Mouse (Mus musculus) adrenal gland, adult (tissue): ENCODE results near the gene Strn3.
A peak's percentile ranks its signal among the peaks of the same experiment; 100 is the strongest.
"Not testable (repeated sequence)": the region's sequence is repeated elsewhere in the genome, so short reads cannot be mapped to it uniquely, and the experiment has no call there.

Source experiments
- DNase-seq, 2 experiments: peaks; one replicate each; pipeline ENCODE4 v3.0.0; 2022 to 2023; ENCODE audit warnings: low spot score in 1 of 2; ENCODE audit not compliant: inconsistent age in 2 of 2

Gene Strn3

DNA sequence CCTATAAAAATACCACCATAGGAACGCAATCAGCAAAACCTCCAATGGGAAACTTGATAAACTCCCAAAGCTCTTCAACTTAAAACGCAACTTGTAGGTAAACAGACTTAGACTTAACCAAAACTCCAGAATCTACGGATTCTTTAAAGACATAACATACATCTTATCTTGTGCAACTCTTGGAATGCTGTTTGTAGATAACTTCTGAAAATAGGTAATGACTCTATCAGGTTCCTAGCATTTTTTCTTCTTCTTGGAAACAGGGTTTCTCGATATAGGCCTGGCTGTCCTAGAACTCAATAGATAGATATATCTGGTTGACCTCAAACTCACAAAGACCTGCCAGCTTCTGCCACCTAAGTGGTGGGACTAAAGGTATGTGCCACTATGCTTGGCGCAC lies 70.5 kb downstream of the Strn3 start:
- DNase-seq = no peak

GRCm38 (mm10) chr12:51620572-51620971 lies 71.1 kb downstream of the Strn3 start:
- no peak for DNase-seq

DNA sequence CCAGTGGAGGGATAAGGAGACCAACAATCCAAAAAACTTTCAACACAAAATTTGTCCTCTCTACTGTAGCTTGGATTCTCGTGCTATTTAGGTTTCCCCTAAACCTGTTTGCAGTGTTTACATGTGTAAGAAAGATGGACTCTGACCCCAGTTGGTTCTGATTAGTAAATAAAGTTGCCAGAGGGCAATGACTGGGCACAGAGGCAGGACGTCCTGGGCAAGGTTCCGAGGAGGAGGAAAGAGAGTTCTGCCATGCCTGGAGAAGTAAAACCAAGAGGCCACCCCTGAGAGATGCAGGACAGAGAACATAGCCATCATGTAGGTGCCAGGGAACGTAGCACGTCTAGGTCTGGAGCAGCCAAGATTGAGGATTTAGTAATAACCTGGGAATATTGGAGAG lies 79.3 kb downstream of the Strn3 start:
- DNase-seq = no peak

DNA sequence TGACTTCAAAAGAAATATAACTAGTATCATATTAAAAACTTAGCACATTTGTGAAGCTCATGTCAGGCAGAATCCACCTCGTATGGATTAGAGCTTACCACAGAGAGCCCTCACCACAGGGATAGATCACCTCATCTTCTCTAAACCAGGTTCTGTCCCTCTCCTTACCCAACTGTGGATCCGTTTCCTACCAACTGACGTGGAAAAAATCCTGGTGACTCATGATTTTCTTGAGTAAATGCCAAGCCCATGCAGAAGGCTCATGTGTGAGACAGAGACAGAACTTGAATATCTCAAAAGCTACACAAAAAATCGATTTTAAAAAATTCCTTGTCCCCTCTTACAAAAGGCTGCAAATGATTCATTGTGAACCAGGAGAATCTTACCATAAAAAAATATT lies 85.6 kb downstream of the Strn3 start:
- peak in 1 of 2 experiments; percentile 55 for DNase-seq

GRCm38 (mm10) chr12:51603306-51603705 lies 88.4 kb downstream of the Strn3 start:
- no peak for DNase-seq

GRCm38 (mm10) chr12:51594030-51594470 lies 97.6 kb downstream of the Strn3 start:
- DNase-seq = no peak

GRCm38 (mm10) chr12:51593229-51594029 lies 98.3 kb downstream of the Strn3 start, which contains the start of gene Coch:
Coch (plus strand) TSS chr12:51593341.
- DNase-seq = peak; percentile 9 to 55

GRCm38 (mm10) chr12:51592888-51593228 lies 98.8 kb downstream of the Strn3 start:
- DNase-seq = peak in 1 of 2 experiments; percentile 7

- no peak for DNase-seq
These were observed 99.8 kb downstream of the Strn3 start for GRCm38 (mm10) chr12:51591921-51592320.

DNA sequence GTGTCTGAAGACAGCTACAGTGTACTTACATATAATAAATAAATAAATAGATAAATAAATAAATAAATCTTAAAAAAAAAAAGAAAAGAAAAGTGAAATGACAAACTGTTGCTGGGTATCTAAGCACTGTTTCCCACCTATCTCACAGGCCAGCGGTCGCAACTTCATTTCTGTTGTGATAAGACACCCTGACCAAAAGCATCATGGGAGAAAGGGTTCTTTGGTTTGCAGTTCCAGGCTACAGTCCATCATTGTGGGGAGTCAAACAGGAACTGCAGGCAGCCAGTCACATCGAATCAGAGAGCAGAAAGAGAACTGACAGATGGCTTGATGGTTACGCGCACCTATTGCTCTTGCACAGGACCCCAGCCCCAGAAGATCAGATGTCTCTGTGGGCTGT lies 102.4 kb downstream of the Strn3 start:
- no peak for DNase-seq

- not testable (repeated sequence) for DNase-seq
These were observed 113.9 kb downstream of the Strn3 start for GRCm38 (mm10) chr12:51577816-51578215.

DNA sequence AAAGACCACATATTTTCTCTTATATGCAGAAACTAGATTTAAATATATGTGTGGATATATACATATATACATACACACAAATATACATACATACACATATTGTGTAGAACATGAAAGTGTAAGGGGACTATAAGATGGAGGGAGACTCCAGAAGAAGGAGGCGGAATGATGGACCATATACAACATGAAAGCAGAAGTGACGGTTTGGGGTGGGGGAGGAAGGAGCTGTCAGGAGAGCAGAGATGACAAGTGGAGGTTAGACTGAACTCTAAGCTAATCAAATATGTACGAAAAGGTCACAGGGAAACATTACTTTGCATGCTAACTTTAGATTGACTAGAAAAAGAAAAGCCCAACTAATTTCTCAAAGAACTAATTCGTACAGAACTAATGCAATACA lies 119.0 kb downstream of the Strn3 start:
- no peak for DNase-seq

DNA sequence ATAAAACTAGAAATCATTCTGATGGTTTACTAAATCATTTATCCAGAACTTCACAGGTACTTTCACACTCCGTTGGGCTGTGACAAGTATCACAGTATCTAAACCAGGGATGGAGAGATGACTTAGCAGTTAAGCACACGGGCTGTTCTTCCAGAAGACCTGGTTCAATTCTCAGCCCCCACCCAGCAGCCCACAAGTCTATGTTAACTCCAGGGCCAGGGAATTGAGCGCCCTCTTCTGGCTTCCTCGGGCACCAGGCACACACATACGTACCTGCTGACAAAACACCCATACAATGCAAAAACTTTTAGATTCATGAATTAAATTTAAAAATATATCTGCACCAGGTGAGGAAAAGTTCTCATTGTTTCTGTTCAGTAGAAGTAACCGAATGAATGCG lies 121.8 kb downstream of the Strn3 start:
- DNase-seq = no peak

GRCm38 (mm10) chr12:51569472-51569871 lies 122.2 kb downstream of the Strn3 start:
- no peak for DNase-seq

DNA sequence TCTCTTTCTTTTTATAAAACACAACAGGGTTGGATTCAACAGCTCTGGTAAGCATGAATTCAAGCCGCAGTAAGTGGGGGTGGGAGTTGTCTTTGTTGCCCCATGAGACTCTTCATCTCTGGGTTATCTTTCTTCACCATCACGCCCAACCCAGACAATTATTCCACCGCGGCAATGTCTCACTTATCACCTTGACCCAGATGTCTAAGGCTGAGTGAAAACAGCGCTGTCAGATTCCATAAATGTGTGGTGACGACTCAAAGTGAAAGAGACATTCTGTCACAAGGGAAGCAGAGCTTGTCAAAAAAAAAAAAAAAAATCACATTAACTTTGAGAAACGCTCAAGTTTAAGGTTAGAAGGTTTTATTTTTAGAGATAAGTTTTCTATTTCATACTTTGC lies 124.5 kb downstream of the Strn3 start:
- no peak for DNase-seq

- DNase-seq = no peak
These were observed 130.3 kb downstream of the Strn3 start for GRCm38 (mm10) chr12:51561416-51561815.
